Mouse (Mus musculus) lung, postnatal 0 days (tissue): ENCODE measurements at regions not wholly inside any gene's neighbourhood (a gene's known extent, or its start where the extent isn't known, plus 50 kb on each side); places are given as distances from the start of the nearest gene placed in this dataset.

Experiments used
- CTCF ChIP-seq: IDR thresholded peaks from 2 replicates; pipeline ENCODE4 v1.5.1; 2016; ENCODE audit warnings: antibody characterized with exemption, mild to moderate bottlenecking
- EP300 ChIP-seq: IDR thresholded peaks from 2 replicates; pipeline ENCODE4 v1.6.1; 2016; ENCODE audit warnings: antibody characterized with exemption, mild to moderate bottlenecking, control low read depth

DNA sequence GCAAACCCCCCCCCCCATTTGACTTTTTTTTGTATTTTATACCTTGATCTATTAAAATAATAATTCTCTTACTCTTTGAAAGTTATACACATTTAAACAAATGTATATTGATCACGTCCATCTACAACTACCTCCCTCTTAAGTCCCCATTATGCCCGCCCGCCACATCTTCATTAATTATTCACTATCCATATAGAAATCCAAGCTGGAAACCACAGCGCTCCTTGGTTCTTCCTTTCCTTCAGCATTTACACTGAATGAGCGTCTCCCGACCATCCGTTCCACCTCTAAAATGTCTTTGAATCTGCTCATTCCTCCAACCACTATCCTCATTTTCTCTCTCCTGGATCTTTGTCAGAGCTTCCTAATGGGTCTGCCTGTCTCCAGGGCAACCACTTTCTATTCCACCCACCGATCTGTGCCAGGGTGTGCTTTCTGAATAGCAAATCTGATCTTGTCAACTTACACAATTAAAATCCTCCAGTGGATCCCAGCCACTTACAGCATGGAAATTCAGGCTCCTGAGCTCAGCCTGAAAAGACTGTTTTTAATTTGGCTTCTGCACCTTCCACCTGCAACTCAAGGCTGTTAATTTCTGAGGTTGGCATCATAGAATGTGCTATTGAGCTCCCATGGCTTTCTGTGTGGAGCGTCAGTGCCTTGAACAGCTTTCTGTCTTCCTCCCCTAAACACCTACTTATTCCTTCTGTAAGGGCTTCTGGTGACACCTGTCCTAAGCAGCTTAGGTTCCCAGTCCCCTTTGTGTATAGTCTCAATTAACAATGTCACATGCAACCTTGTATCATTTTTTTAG is 265.5 kb downstream of the Spry2 start:
- TF ChIP-seq CTCF (no peak), EP300 (no peak)
